Mouse (Mus musculus): ENCODE data around the gene Tmem9b. TPM values are rescaled to one million over a fixed set of nuclear protein-coding genes. Genes with fewer than 3 reads are reported as not detected.

Tmem9b gene
- total RNA-seq (2021) = 10 to 100 TPM; 91.6 to 93.1 TPM
- long read RNA-seq, experiment 1, transcript Tmem9b-201 (5 exons, 1,703 nt) = major isoform, 210 of 224 reads
- long read RNA-seq, experiment 1, partial matches to known transcripts = 8 of 224 reads
- long read RNA-seq, experiment 1, other reads (novel, unspliced or antisense) = 5 of 224 reads
- long read RNA-seq, experiment 2, transcript Tmem9b-201 (5 exons, 1,703 nt) = major isoform, 158 of 166 reads
- long read RNA-seq, experiment 2, partial matches to known transcripts = 6 of 166 reads
- long read RNA-seq, experiment 2, other reads (novel, unspliced or antisense) = 2 of 166 reads

DNA sequence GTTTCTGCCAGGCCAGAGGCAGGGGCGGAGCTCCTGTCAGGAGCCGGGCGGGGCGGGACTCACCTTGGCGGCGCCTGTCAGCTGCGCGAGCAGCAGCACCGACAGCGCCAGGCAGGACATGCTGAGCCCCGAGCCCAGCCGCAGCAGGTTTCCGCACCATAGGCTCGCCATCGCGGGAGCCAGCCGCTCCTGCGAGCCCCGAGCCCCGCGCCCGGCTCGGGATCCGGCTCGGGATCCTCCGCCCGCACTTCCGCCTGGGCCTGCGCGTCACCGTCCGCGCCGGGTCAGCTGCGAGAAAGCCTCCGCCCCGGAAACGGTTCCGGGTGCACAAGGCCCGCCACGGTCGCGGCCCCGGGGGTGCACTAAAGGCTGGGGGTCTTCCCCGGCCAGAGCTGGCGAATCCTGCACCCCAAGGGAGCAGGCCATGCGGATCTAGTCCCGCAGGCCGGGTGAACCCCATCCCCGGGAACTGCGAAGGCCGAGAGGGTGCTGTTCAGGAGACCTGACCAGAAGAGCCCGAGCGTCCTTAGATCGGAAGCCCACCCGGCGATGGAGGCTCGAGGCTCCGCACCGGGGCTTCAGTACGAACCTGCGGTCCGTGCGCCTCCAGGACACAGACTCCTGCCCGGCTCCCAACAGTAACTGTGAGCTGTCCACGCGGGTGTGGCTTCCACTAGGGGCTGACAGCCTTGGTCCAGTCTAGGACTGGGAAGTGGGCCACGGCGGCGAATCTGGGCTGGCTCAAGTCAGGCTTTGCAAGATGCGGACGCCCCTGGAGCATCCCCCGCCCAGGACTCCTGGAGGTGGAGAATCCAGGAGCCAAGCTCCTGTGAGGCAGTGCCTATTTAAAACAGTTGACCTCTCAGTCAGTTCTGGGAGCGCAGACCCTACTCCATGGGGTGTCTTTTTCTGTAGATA lies at the start of gene Tmem9b:
TSS of gene Tmem9b (minus strand) at position 868 of the 918 bp plus-strand sequence.
- peak; percentile 75 to 89 for DNase-seq (ENCODE audit: low spot score in 2 of 2)

GRCm38 (mm10) chr7:109800626-109801025 lies 48.0 kb upstream of the Tmem9b start:
- peak in 1 of 2 experiments; percentile 49 for DNase-seq (ENCODE audit: low spot score in 2 of 2)

DNA sequence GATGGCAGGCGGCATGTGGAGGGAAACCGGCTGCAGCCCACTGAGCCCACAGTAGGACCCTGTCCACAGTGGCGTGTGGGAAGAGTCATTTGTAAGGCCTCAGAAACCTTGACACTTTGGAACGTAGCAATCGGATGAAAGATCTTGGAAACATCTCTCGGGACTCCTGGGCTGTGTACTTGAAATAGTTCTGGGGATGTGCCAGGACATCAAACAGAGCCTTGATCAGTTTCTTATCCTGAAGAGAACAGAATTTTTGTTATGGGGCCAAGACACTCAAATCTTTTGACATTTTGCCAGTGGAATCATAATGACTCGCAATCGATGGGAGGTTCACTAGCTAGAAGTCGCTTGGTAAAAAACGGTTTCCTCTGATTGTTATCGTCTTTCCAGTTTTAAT lies 46.5 kb upstream of the Tmem9b start:
- DNase-seq (ENCODE audit: low spot score in 2 of 2) = no peak

DNA sequence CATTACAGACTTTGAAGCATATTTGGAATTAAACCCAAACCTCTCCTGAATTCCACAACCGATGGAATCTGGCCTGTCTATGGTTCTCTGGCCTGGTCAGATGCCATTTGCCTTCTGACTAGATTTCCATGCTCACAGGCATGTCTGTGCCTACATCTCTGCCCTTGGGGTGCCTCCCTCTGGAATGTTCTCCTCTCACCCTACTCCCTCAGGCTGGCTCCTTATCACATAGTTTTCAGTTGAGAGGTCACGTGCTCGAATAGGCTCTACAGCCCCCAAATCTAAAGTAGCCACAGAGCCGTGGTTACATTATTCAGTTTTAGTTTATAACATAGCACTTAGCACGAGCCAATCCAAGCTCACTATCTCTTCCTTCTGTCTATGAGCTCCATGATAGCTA lies 42.9 kb upstream of the Tmem9b start:
- no peak for DNase-seq (ENCODE audit: low spot score in 2 of 2)

DNA sequence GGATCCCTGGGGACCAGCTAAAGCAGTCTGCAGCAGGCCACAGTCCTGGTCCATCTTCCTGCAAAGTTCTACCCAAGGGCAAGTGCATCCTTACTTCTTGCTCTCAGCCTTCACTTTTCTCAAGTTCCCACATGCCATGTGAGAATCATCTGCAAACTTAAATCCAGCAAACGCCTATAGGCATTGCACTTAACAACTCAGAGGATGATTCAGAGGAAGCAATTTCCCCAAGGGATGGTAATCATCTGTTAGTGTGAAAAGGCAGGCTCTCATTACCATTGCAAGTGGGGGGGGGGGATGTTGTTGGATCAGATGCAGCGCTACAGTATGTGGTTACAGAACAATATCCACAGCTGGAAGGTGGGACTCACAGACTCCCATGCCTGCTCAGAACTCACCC lies 41.9 kb upstream of the Tmem9b start:
- DNase-seq (ENCODE audit: low spot score in 2 of 2) = no peak

DNA sequence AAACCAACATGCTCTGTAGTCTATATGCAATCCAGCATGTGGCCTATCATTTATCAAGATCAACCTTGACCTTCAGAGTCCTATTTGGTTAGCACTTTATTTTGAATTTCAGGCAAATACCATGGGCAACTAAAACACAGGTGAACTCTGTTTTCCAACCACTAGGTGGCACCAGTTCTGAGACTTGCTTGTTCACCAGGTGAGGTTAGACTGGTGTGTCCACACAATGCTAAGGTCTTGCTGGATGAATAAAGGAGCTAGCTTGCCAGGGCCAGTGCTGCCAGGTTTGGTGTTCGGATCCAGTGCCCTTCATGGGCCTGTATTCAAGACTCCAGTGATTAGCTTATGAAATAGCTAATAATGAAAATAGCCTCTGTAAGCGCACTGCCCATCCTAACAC lies 40.1 kb upstream of the Tmem9b start:
- peak; percentile 35 to 69 for DNase-seq (ENCODE audit: low spot score in 2 of 2)

- no peak for DNase-seq (ENCODE audit: low spot score in 2 of 2)
These were observed 38.1 kb upstream of the Tmem9b start for GRCm38 (mm10) chr7:109790818-109791217.

GRCm38 (mm10) chr7:109787860-109788259 lies 35.2 kb upstream of the Tmem9b start:
- DNase-seq (ENCODE audit: low spot score in 2 of 2) = no peak

GRCm38 (mm10) chr7:109783281-109783680 lies 30.6 kb upstream of the Tmem9b start:
- DNase-seq (ENCODE audit: low spot score in 2 of 2) = no peak

- DNase-seq (ENCODE audit: low spot score in 2 of 2) = peak; percentile 72 to 76
These were observed 29.0 kb upstream of the Tmem9b start, which contains the start of gene Nrip3 for GRCm38 (mm10) chr7:109781470-109782203. TSS of gene Nrip3 (minus strand) at chr7:109782025.

DNA sequence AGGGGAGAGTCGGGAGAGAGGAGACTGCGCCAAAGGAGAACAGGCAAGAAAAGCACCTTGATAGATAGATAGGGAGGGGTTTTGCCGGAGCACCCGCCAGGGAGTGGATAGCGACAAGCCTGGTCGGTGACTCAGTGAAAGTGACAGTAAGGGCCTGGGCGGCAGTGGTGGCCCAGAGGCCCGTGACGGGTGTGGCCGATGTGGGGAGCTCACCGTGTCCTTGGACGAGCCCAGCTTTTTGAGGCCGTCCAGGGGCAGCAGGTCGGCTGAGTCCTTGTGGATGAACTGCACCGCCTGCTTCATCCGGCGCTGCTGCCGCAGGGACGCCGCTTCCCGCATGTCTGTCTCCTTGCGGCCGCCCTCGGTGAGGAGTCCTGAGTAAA lies 28.4 kb upstream of the Tmem9b start:
- DNase-seq (ENCODE audit: low spot score in 2 of 2) = no peak

GRCm38 (mm10) chr7:109772251-109772650 lies 19.6 kb upstream of the Tmem9b start:
- DNase-seq (ENCODE audit: low spot score in 2 of 2) = no peak

DNA sequence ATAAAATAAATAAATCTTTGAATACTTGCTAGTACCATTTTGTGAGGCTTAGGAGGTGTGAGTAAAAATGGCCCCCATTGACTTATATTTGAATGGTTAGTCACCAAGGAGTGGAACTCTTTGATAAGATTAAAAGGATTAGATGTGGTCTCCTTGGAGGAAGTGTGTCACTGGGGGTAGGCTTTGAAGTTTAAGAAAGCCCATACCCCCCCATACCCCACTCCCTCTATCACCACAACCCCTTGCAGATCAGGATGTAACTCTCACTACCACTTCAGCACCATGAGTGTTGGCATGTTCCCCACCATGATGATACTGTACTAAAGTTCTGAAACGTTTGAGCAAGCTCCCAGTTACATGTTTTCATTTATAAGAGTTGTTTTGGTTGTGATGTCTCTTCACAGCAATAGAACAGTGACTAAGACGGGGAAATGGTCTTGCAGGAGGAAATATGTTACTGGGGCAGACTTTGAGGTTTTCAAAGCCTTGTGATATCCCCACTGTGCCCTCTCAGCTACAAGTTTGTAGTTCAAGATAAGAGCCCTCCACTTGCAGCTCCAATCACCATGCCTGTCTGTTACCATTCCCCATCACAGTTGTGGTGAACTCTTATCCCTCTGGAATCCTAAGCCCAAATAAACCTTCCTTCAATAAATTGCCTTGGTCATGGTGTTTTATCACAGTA lies 16.2 kb upstream of the Tmem9b start:
- no peak for DNase-seq (ENCODE audit: low spot score in 2 of 2)

GRCm38 (mm10) chr7:109767575-109768350 lies 15.1 kb upstream of the Tmem9b start:
- no peak for DNase-seq (ENCODE audit: low spot score in 2 of 2)

GRCm38 (mm10) chr7:109764009-109764408 lies 11.3 kb upstream of the Tmem9b start:
- no peak for DNase-seq (ENCODE audit: low spot score in 2 of 2)

DNA sequence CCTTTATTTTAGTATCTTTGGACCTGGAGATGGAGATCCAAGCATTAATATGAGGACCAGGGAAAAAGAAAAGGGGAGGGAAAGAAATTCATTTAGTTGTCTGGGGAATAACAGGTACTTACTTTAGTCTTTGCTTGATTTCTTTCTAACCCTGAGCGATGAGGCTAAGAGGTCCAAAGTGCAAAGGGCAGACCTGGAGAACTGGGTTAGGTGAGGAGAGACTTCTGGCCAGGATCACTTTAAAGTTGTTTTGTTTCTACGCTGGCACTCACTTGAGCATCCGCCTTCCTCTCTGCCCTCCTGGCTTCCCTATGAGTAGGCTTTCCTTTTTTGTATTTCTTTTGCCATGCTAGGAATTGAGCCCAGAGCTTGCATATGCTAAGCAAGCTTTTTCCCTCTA lies 3.6 kb upstream of the Tmem9b start:
- DNase-seq (ENCODE audit: low spot score in 2 of 2) = no peak

- DNase-seq (ENCODE audit: low spot score in 2 of 2) = no peak
These were observed 1.4 kb upstream of the Tmem9b start for GRCm38 (mm10) chr7:109754034-109754433.

DNA sequence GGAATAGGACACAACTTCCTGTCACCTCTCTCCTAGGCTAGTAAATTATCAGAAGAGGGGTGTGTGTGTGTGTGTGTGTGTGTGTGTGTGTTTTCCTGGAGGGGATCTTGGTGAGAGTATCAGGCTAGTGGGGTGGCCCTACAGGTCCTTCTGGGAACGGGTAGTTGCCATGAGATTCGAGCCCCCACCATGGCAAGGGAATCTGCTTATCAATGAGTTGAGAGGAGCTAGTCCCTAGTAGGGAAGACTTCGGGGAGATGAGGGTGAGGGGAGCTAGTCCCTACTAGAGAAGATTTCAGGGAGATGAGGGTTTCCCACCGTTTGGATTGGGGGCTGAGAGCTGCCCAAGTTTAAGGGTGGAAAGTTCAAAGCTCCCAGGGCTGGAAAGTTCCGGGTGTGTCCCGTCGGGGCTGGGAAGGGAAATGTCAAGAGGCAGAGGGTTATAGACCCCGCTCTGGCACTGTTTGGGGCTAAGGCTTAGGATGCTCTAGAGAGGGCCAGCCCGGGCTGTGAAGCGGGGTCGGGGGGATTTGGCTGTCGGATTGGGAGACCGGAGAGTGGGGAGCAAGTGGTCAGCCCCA lies 1.2 kb downstream of the Tmem9b start:
- DNase-seq (ENCODE audit: low spot score in 2 of 2) = no peak

DNA sequence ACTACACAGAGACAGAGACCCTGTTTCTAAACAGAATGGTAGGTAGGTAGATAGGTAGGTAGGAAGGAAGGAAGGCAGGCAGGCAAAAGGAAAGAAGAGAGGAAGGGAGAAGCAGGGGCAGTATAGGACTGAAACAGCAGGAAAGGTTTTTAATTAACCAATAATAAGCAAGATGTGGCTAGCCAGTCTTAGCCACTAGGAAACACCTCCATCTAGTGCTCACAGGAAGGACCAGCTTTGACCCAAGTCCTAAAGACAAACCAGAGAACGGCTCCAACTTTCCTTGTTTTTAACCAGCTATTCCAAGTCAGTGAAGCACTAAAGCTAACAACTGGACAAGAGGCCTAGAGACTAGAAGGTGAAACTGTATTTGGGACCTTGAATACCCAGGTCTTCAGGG lies 4.9 kb downstream of the Tmem9b start:
- no peak for DNase-seq (ENCODE audit: low spot score in 2 of 2)

- no peak for DNase-seq (ENCODE audit: low spot score in 2 of 2)
These were observed 11.0 kb downstream of the Tmem9b start for GRCm38 (mm10) chr7:109741703-109742102.
